ENCODE assay signal across 18 mouse cellular contexts in the genomic region with DNA sequence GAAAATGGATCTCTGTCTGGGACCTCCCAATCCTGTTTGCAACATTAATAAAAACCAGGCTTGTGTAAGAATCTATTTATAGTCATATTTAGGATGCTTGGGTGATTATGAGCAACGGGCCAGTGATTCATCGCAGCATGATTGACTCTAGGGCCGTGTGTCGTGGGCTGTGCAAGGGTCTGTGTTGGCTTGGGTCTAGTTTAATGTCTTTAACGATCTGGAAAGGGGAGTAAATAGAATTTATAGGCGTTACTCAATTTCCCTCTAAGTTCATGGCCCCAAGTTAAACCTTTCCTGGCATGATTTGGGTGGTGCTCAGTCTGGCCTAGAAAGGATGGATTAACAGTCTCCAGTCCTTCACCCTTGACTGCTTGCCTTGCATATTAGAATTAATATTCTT.
DNase-seq lines count a peak whose midpoint lies in the region; ATAC-seq and TF ChIP-seq lines count a peak whose summit lies in the region.
"Had no signal": no experiment of that assay in that cellular context is flagged by ENCODE, and none has a peak within 500 bp of the region (broad histone marks: within the 10 kb centered on the region; RNA-seq: fewer than 3 reads in every experiment).

No protein-coding gene starts in this region.

- TF ChIP-seq CTCF in C2C12 (IDR thresholded peaks at IDR 0.05; ENCODE audit: control insufficient read depth, insufficient read depth, insufficient read length) = no peak

- H3K36me3 ChIP-seq in kidney, embryonic 15.5 days = no peaks in the 10 kb centered on the region
- no peaks in the 10 kb centered on the region for H3K36me3 ChIP-seq in C2C12 (ENCODE audit: control insufficient read depth, insufficient read depth)
- H3K36me3 ChIP-seq: heart, embryonic 10.5 days; hindbrain, embryonic 15.5 days; liver, embryonic 12.5 days; midbrain, embryonic 12.5 days had no signal

- H3K27ac ChIP-seq in kidney, embryonic 15.5 days = no peak overlapping the region
- H3K27ac ChIP-seq: forebrain, embryonic 13.5 days; heart, embryonic 10.5 days; hindbrain, embryonic 15.5 days; liver, embryonic 12.5 days; midbrain, embryonic 12.5 days; stomach, postnatal 0 days had no signal

- 16% methylated on average over 6 of the region's 6 CpGs for WGBS in kidney, embryonic 15.5 days

- peaks cover 11% of the 10 kb centered on the region; the same call in 1 of the 2 replicates for H3K4me1 ChIP-seq in kidney, embryonic 15.5 days
- H3K4me1 ChIP-seq: heart, embryonic 10.5 days; liver, embryonic 12.5 days had no signal

- no peaks in the 10 kb centered on the region for H3K9me3 ChIP-seq in kidney, embryonic 15.5 days (replicated peaks)
- H3K9me3 ChIP-seq: forebrain, embryonic 13.5 days; heart, embryonic 10.5 days; hindbrain, embryonic 15.5 days; liver, embryonic 12.5 days; midbrain, embryonic 12.5 days had no signal

- H3K4me2 ChIP-seq in kidney, embryonic 15.5 days = no peak overlapping the region
- H3K4me2 ChIP-seq: forebrain, embryonic 13.5 days; hindbrain, embryonic 15.5 days; liver, embryonic 12.5 days; lung, embryonic 14.5 days; midbrain, embryonic 12.5 days had no signal

- no peaks in the 10 kb centered on the region for H3K79me3 ChIP-seq in C2C12 (ENCODE audit: low read depth)

- no peak overlapping the region for H3K4me3 ChIP-seq in kidney, embryonic 15.5 days (replicated peaks)
- H3K4me3 ChIP-seq in C2C12 (ENCODE audit: insufficient read depth, poor library complexity, severe bottlenecking) = no peak overlapping the region
- H3K4me3 ChIP-seq: forebrain, embryonic 13.5 days; heart, embryonic 10.5 days; hindbrain, embryonic 15.5 days; liver, embryonic 12.5 days; midbrain, embryonic 12.5 days had no signal

- no peak overlapping the region for H3ac ChIP-seq in C2C12 (ENCODE audit: control insufficient read depth, insufficient read length, low read depth)

- no peaks in the 10 kb centered on the region for H3K27me3 ChIP-seq in kidney, embryonic 15.5 days
- no peaks in the 10 kb centered on the region for H3K27me3 ChIP-seq in C2C12 (ENCODE audit: control insufficient read depth, insufficient read depth, insufficient read length)
- H3K27me3 ChIP-seq: forebrain, embryonic 13.5 days; hindbrain, embryonic 15.5 days; liver, embryonic 12.5 days; midbrain, embryonic 12.5 days had no signal

- H3K9ac ChIP-seq in kidney, embryonic 15.5 days = no peak overlapping the region
- H3K9ac ChIP-seq: forebrain, embryonic 13.5 days; hindbrain, embryonic 15.5 days; liver, embryonic 12.5 days; lung, embryonic 14.5 days; midbrain, embryonic 12.5 days had no signal

- ATAC-seq in kidney, embryonic 15.5 days (replicated peaks; ENCODE audit: low FRiP score) = peak; percentile 92
- ATAC-seq: forebrain, embryonic 13.5 days; liver, embryonic 12.5 days had no signal

- no peak for DNase-seq in kidney, adult 11 months
- DNase-seq in brain, adult 2 months (ENCODE audit: low read depth, low spot score) = peak; percentile 63
- peak; percentile 26 for DNase-seq in retina, embryonic 14.5 days (ENCODE audit: low spot score)
- no peak for DNase-seq in right cerebral cortex, postnatal 10 days (ENCODE audit: low spot score in 2 of 2)
- no peak for DNase-seq in embryo, embryonic 10.5 days (ENCODE audit: low spot score)
- DNase-seq: adrenal gland, postnatal 25 days; heart, postnatal 10 days; kidney, adult 18-20 months; layer of hippocampus, postnatal 36 days; lung, embryonic 14.5 days had no signal

- H3K79me2 ChIP-seq in C2C12 (ENCODE audit: control insufficient read depth, insufficient read depth) = no peaks in the 10 kb centered on the region

TF ChIP-seq in C2C12, 6 proteins besides CTCF, POLR2A, EP300 and RAD21:
- peak; percentile 52 for TF ChIP-seq CEBPB (IDR thresholded peaks at IDR 0.05; ENCODE audit: low read depth)
- TF ChIP-seq MYOD1 (IDR thresholded peaks at IDR 0.05; ENCODE audit: control insufficient read depth, insufficient read length, low read depth) = peak; percentile 43
- no peak for TF ChIP-seq MYOG (IDR thresholded peaks at IDR 0.05; ENCODE audit: control insufficient read depth, extremely low read depth, insufficient read length)
- TF ChIP-seq MAX (IDR thresholded peaks at IDR 0.05) = no peak

Comparison
In these comparisons a context has a peak if more than half of its experiments do, and no peak if none do; other contexts are left out.
1. DNase-seq: peak in brain, adult 2 months (single experiment) and retina, embryonic 14.5 days (single experiment); none in kidney, adult 11 months (single experiment), right cerebral cortex, postnatal 10 days (0 of 2) and embryo, embryonic 10.5 days (single experiment).